Mouse (Mus musculus): Measurements from ENCODE around the gene Bud13. TPM values are rescaled to one million over a fixed set of nuclear protein-coding genes. Genes with fewer than 3 reads are reported as not detected.
"Not testable (repeated sequence)": the region's sequence is repeated elsewhere in the genome, so short reads cannot be mapped to it uniquely, and the experiment has no call there.

The Bud13 gene
- polyA plus RNA-seq, 1 experiment, result 13.8 TPM

- Histone ChIP-seq H3K4me3 (ENCODE audit: insufficient read depth, low read length) (no peak overlapping the region), H3K27ac (ENCODE audit: insufficient read depth, low read length) (no peak overlapping the region), H3K4me1 (ENCODE audit: control insufficient read depth, insufficient read depth, low read length) (no peaks in the 10 kb centered on the region)
- no peak for TF ChIP-seq POLR2A (IDR thresholded peaks at IDR 0.05; ENCODE audit: low read depth, low read length)
Measured at GRCm38 (mm10) chr9:46274494-46274893, 8.3 kb upstream of the Bud13 start.

GRCm38 (mm10) chr9:46298381-46298780 is 15.6 kb downstream of the Bud13 start:
- Histone ChIP-seq H3K4me3 (ENCODE audit: insufficient read depth, low read length) (no peak overlapping the region), H3K4me1 (ENCODE audit: control insufficient read depth, insufficient read depth, low read length) (no peaks in the 10 kb centered on the region), H3K27ac (ENCODE audit: insufficient read depth, low read length) (no peak overlapping the region)
- TF ChIP-seq POLR2A (IDR thresholded peaks at IDR 0.05; ENCODE audit: low read depth, low read length) (no peak), CTCF (IDR thresholded peaks at IDR 0.05; ENCODE audit: borderline replicate concordance, insufficient read depth, low read length) (no peak)

- peak; percentile 85; the same call in 1 of the 2 replicates for TF ChIP-seq CTCF (IDR thresholded peaks at IDR 0.05; ENCODE audit: borderline replicate concordance, insufficient read depth, low read length)
- no peak for TF ChIP-seq POLR2A (IDR thresholded peaks at IDR 0.05; ENCODE audit: low read depth, low read length)
- no peak overlapping the region for H3K27ac ChIP-seq (ENCODE audit: insufficient read depth, low read length)
- no peaks in the 10 kb centered on the region for H3K4me1 ChIP-seq (ENCODE audit: control insufficient read depth, insufficient read depth, low read length)
- no peak overlapping the region for H3K4me3 ChIP-seq (ENCODE audit: insufficient read depth, low read length)
Measured at GRCm38 (mm10) chr9:46302142-46302541, 19.3 kb downstream of the Bud13 start.

GRCm38 (mm10) chr9:46309121-46309520 is 26.3 kb downstream of the Bud13 start:
- no peak overlapping the region for H3K27ac ChIP-seq (ENCODE audit: insufficient read depth, low read length)

GRCm38 (mm10) chr9:46314507-46314906 is 31.7 kb downstream of the Bud13 start:
- Histone ChIP-seq H3K27ac (ENCODE audit: insufficient read depth, low read length) (no peak overlapping the region), H3K4me1 (ENCODE audit: control insufficient read depth, insufficient read depth, low read length) (no peaks in the 10 kb centered on the region), H3K4me3 (ENCODE audit: insufficient read depth, low read length) (no peak overlapping the region)
- TF ChIP-seq CTCF (IDR thresholded peaks at IDR 0.05; ENCODE audit: borderline replicate concordance, insufficient read depth, low read length) (peak; percentile 100), POLR2A (IDR thresholded peaks at IDR 0.05; ENCODE audit: low read depth, low read length) (no peak)

More at GRCm38 (mm10) chr9:46309121-46309520, 26.3 kb downstream of the Bud13 start:
- TF ChIP-seq POLR2A (IDR thresholded peaks at IDR 0.05; ENCODE audit: low read depth, low read length) (no peak), CTCF (IDR thresholded peaks at IDR 0.05; ENCODE audit: borderline replicate concordance, insufficient read depth, low read length) (no peak)
- Histone ChIP-seq H3K4me3 (ENCODE audit: insufficient read depth, low read length) (no peak overlapping the region), H3K4me1 (ENCODE audit: control insufficient read depth, insufficient read depth, low read length) (no peaks in the 10 kb centered on the region)

DNA sequence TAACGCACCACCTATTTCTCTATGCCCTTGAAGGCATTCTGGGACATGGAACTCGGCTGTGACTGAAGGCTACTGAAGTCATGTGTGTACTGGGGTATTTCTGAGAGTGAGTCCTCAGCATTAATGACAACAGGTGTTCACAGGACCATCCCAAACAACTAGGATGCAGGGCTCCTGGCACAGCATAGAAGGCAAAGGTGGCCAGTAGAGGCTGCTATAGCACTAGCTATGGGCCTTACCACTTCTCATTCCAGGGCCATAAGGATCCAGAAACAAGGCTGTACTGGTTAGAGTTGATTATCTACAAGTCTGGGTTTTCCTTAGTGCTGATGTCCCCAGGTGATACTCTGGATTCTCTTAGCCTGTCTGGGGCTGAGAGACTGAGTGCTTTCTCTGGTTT is 32.1 kb downstream of the Bud13 start:
- H3K4me3 ChIP-seq (ENCODE audit: insufficient read depth, low read length), result no peak overlapping the region

GRCm38 (mm10) chr9:46315807-46316365 is 33.1 kb downstream of the Bud13 start:
- no peak for TF ChIP-seq POLR2A (IDR thresholded peaks at IDR 0.05; ENCODE audit: low read depth, low read length)
- TF ChIP-seq CTCF (IDR thresholded peaks at IDR 0.05; ENCODE audit: borderline replicate concordance, insufficient read depth, low read length), result no peak

More for the DNA sequence above, 32.1 kb downstream of the Bud13 start:
- TF ChIP-seq POLR2A (IDR thresholded peaks at IDR 0.05; ENCODE audit: low read depth, low read length), result no peak
- no peak for TF ChIP-seq CTCF (IDR thresholded peaks at IDR 0.05; ENCODE audit: borderline replicate concordance, insufficient read depth, low read length)
- Histone ChIP-seq H3K27ac (ENCODE audit: insufficient read depth, low read length) (no peak overlapping the region), H3K4me1 (ENCODE audit: control insufficient read depth, insufficient read depth, low read length) (no peaks in the 10 kb centered on the region)

DNA sequence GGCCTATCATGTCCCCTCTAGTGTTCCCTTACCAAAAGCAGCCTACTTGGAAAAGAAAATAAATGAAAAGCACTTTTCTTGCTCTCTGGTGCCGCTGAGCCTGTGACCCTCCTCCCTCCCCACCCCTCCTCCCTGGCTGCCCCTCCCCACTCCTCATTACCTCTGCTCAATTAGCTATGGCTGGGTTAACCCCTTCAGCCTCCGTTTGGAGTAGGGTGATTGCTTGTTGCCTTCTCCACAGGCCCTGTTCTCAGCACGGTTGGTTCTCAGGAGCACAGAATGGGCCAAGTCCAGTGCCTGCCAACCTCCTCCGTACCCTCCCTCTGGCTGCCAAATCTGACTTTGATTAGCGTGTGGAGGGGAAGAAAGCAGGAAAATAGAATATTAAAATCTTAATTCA is 33.6 kb downstream of the Bud13 start:
- Histone ChIP-seq H3K4me1 (ENCODE audit: control insufficient read depth, insufficient read depth, low read length) (no peaks in the 10 kb centered on the region), H3K27ac (ENCODE audit: insufficient read depth, low read length) (no peak overlapping the region), H3K4me3 (ENCODE audit: insufficient read depth, low read length) (no peak overlapping the region)
- TF ChIP-seq POLR2A (IDR thresholded peaks at IDR 0.05; ENCODE audit: low read depth, low read length) (no peak), CTCF (IDR thresholded peaks at IDR 0.05; ENCODE audit: borderline replicate concordance, insufficient read depth, low read length) (no peak)

More at GRCm38 (mm10) chr9:46315807-46316365, 33.1 kb downstream of the Bud13 start:
- no peaks in the 10 kb centered on the region for H3K4me1 ChIP-seq (ENCODE audit: control insufficient read depth, insufficient read depth, low read length)
- no peak overlapping the region for H3K4me3 ChIP-seq (ENCODE audit: insufficient read depth, low read length)
- no peak overlapping the region for H3K27ac ChIP-seq (ENCODE audit: insufficient read depth, low read length)

GRCm38 (mm10) chr9:46316909-46317308 is 34.1 kb downstream of the Bud13 start:
- no peak for TF ChIP-seq POLR2A (IDR thresholded peaks at IDR 0.05; ENCODE audit: low read depth, low read length)
- no peak for TF ChIP-seq CTCF (IDR thresholded peaks at IDR 0.05; ENCODE audit: borderline replicate concordance, insufficient read depth, low read length)
- no peak overlapping the region for H3K27ac ChIP-seq (ENCODE audit: insufficient read depth, low read length)
- H3K4me3 ChIP-seq (ENCODE audit: insufficient read depth, low read length), result no peak overlapping the region
- H3K4me1 ChIP-seq (ENCODE audit: control insufficient read depth, insufficient read depth, low read length), result no peaks in the 10 kb centered on the region

DNA sequence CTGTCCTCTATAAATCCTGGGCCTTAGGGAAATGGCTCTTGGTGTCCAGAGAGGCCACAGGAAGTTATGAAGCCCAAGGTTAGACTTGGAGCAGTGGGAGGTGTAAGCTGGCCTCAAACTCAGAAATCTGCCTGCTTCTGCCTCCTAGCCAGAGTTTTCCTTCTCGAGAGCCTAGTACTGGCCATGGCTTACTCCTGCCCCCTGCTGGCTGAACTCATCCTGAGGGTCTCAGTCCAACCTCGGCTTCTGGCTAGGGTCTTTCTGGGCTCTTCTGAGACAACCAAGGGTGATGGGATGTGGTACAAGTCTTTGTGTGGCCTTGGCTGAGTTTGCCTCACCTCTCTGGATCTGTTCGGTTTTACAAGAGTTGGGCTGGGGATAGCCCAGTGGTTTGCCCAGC is 35.1 kb downstream of the Bud13 start:
- H3K27ac ChIP-seq (ENCODE audit: insufficient read depth, low read length), result no peak overlapping the region
- no peak for TF ChIP-seq POLR2A (IDR thresholded peaks at IDR 0.05; ENCODE audit: low read depth, low read length)
- no peak for TF ChIP-seq CTCF (IDR thresholded peaks at IDR 0.05; ENCODE audit: borderline replicate concordance, insufficient read depth, low read length)

DNA sequence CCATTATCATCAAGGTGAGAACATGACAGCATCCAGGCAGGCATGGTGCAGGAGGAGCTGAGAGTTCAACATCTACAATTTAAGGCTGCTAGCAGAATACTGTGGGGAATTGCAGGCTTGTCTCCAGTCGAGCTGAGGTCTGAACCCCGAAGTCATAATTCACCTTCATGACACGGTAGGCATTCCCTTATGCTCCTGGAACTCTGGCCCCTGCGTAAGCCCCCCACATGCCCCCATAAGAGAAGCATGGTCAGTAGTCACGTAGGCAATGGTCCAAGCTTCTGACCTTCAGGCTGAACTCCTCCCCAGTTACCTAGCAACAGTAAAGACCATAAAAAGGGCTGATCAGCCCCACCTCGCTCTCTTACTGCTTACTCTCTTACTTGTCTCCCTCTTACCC is 37.1 kb downstream of the Bud13 start, which contains the start of gene 4931429L15Rik:
TSS of gene 4931429L15Rik (minus strand) at position 101 of the 400 bp plus-strand sequence.
- H3K27ac ChIP-seq (ENCODE audit: insufficient read depth, low read length); H3K4me3 ChIP-seq (ENCODE audit: insufficient read depth, low read length); H3K4me1 ChIP-seq (ENCODE audit: control insufficient read depth, insufficient read depth, low read length): not testable (repeated sequence)

More for the DNA sequence above, 35.1 kb downstream of the Bud13 start:
- no peak overlapping the region for H3K4me3 ChIP-seq (ENCODE audit: insufficient read depth, low read length)
- no peaks in the 10 kb centered on the region for H3K4me1 ChIP-seq (ENCODE audit: control insufficient read depth, insufficient read depth, low read length)

All from embryonic fibroblast, embryonic 13.5 days (primary cell).